Mouse (Mus musculus): Measurements from ENCODE around the gene Dscaml1.

The Dscaml1 gene

GRCm38 (mm10) chr9:45412287-45412686 lies 14.1 kb upstream of the Dscaml1 start:
- DNase-seq: peak; percentile 92 to 97

- peak; percentile 53 to 59 for DNase-seq
Measured at GRCm38 (mm10) chr9:45412700-45413477, 13.5 kb upstream of the Dscaml1 start.

GRCm38 (mm10) chr9:45413478-45414140 lies 12.8 kb upstream of the Dscaml1 start:
- peak; percentile 87 to 90 for DNase-seq

- peak in 1 of 2 experiments; percentile 79 for DNase-seq
Measured at GRCm38 (mm10) chr9:45415912-45416311, 10.5 kb upstream of the Dscaml1 start.

GRCm38 (mm10) chr9:45417245-45417644 lies 9.2 kb upstream of the Dscaml1 start:
- DNase-seq: peak in 1 of 2 experiments; percentile 84

- DNase-seq: no peak
Measured at GRCm38 (mm10) chr9:45418252-45418651, 8.2 kb upstream of the Dscaml1 start.

GRCm38 (mm10) chr9:45421209-45421608 lies 5.2 kb upstream of the Dscaml1 start:
- peak in 1 of 2 experiments; percentile 51 for DNase-seq

- DNase-seq: no peak
Measured at GRCm38 (mm10) chr9:45422761-45423298, 3.6 kb upstream of the Dscaml1 start.

- no peak for DNase-seq
Measured at GRCm38 (mm10) chr9:45429392-45429791, 3.0 kb downstream of the Dscaml1 start.

GRCm38 (mm10) chr9:45429951-45430697 lies 3.7 kb downstream of the Dscaml1 start:
- DNase-seq: peak in 1 of 2 experiments; percentile 29

- DNase-seq: no peak
Measured at GRCm38 (mm10) chr9:45430698-45430959, 4.2 kb downstream of the Dscaml1 start.

- DNase-seq: peak; percentile 27 to 59
Measured at GRCm38 (mm10) chr9:45431150-45431549, 4.7 kb downstream of the Dscaml1 start.

- DNase-seq: no peak
Measured at GRCm38 (mm10) chr9:45432639-45433038, 6.2 kb downstream of the Dscaml1 start.

GRCm38 (mm10) chr9:45433119-45433518 lies 6.7 kb downstream of the Dscaml1 start:
- no peak for DNase-seq

- DNase-seq: no peak
Measured at GRCm38 (mm10) chr9:45434171-45434570, 7.7 kb downstream of the Dscaml1 start.

- DNase-seq: no peak
Measured at GRCm38 (mm10) chr9:45439025-45439424, 12.6 kb downstream of the Dscaml1 start.

- no peak for DNase-seq
Measured at GRCm38 (mm10) chr9:45440083-45440784, 13.8 kb downstream of the Dscaml1 start.

- DNase-seq: no peak
Measured at GRCm38 (mm10) chr9:45444251-45444798, 17.9 kb downstream of the Dscaml1 start.

- DNase-seq: no peak
Measured at GRCm38 (mm10) chr9:45449658-45450057, 23.2 kb downstream of the Dscaml1 start.

GRCm38 (mm10) chr9:45451346-45451745 lies 24.9 kb downstream of the Dscaml1 start:
- no peak for DNase-seq

- DNase-seq: no peak
Measured at GRCm38 (mm10) chr9:45454032-45454431, 27.6 kb downstream of the Dscaml1 start.

- DNase-seq: no peak
Measured at GRCm38 (mm10) chr9:45454889-45455610, 28.6 kb downstream of the Dscaml1 start.
